8 mouse cellular contexts compared by ENCODE assay signal in the genomic region with DNA sequence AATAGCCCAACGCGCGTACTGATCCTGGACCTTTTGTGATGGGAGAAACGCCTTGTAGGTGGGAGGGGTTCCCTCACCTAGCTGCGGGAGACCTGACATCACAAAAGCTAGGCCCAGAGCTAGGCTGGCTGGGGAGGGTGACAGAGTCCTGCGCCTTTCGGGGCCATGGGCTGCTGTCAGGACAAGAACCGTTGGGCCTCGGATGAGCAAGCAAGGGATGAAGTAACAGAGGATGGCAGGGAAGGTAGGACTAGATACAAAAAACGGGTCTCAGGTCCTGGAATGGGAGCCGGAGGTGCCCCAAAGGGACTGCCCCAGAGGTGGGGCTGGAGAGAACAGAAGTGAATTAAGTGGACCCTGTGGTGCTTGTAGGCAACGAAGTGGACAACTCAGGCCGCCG. TPM values are rescaled to one million over a fixed set of nuclear protein-coding genes. Genes with fewer than 3 reads are reported as not detected.
DNase-seq lines count a peak whose midpoint lies in the region; ATAC-seq and TF ChIP-seq lines count a peak whose summit lies in the region.

A gene (plus strand): TSS at position 116 of the 400 bp plus-strand sequence.

- H3K4me3 ChIP-seq in lung, embryonic 15.5 days, result peak within 1 kb of the TSS; percentile 66
- H3K4me3 ChIP-seq in embryonic fibroblast, embryonic 13.5 days (ENCODE audit: insufficient read depth, low read length), result peak within 1 kb of the TSS; percentile 78
- H3K4me3 ChIP-seq in intestine, embryonic 14.5 days (ENCODE audit: low read depth, low read length), result peak within 1 kb of the TSS; percentile 94
- peak within 1 kb of the TSS; percentile 98 for H3K4me3 ChIP-seq in myocyte

- no peaks in the 10 kb centered on the region for H3K27me3 ChIP-seq in lung, embryonic 15.5 days
- H3K27me3 ChIP-seq in intestine, embryonic 14.5 days (replicated peaks; ENCODE audit: control insufficient read depth, insufficient read depth, low read length), result no peaks in the 10 kb centered on the region
- no peaks in the 10 kb centered on the region for H3K27me3 ChIP-seq in myocyte (ENCODE audit: control insufficient read depth, insufficient read depth, insufficient read length)

- no peaks in the 10 kb centered on the region for H3K9me3 ChIP-seq in lung, embryonic 15.5 days
- H3K9me3 ChIP-seq in intestine, embryonic 14.5 days (ENCODE audit: control insufficient read depth, low read length), result no peaks in the 10 kb centered on the region

- no peak for DNase-seq in lung, postnatal 25 days (ENCODE audit: low spot score)
- DNase-seq in intestine, embryonic 14.5 days (ENCODE audit: low spot score), result no peak
- DNase-seq in retina, postnatal 1 day, result no peak
- DNase-seq in frontal cortex, postnatal 36 days (ENCODE audit: low spot score in 2 of 2), result no peak
- DNase-seq in spleen, adult 12 weeks (ENCODE audit: low spot score), result no peak

- WGBS in lung, embryonic 15.5 days, result 62% methylated on average over 14 of the region's 14 CpGs
- WGBS in intestine, embryonic 14.5 days, result 62% methylated on average over 14 of the region's 14 CpGs

- peak within 1 kb of the TSS; percentile 84 for H3K4me2 ChIP-seq in lung, embryonic 15.5 days
- H3K4me2 ChIP-seq in intestine, embryonic 14.5 days (ENCODE audit: low read length), result peak within 1 kb of the TSS; percentile 38
- H3K4me2 ChIP-seq in myocyte (ENCODE audit: low read depth), result peak within 1 kb of the TSS; percentile 30

- H3K79me2 ChIP-seq in myocyte (ENCODE audit: control insufficient read depth, insufficient read depth), result peaks cover 46% of the 10 kb centered on the region

- no peak for TF ChIP-seq POLR2A in embryonic fibroblast, embryonic 13.5 days (IDR thresholded peaks at IDR 0.05; ENCODE audit: low read depth, low read length)
- no peak for TF ChIP-seq POLR2A in myocyte (IDR thresholded peaks at IDR 0.05; ENCODE audit: insufficient read length, low read depth)

- peak within 1 kb of the TSS; percentile 98 for H3K27ac ChIP-seq in lung, embryonic 15.5 days
- H3K27ac ChIP-seq in embryonic fibroblast, embryonic 13.5 days (ENCODE audit: insufficient read depth, low read length), result peak within 1 kb of the TSS; percentile 96
- H3K27ac ChIP-seq in intestine, embryonic 14.5 days (ENCODE audit: low read depth), result peak within 1 kb of the TSS; percentile 98

- H3K4me1 ChIP-seq in lung, embryonic 15.5 days, result peaks cover 29% of the 10 kb centered on the region
- peaks cover 6% of the 10 kb centered on the region; the same call in 1 of the 2 replicates for H3K4me1 ChIP-seq in embryonic fibroblast, embryonic 13.5 days (ENCODE audit: control insufficient read depth, insufficient read depth, low read length)
- H3K4me1 ChIP-seq in intestine, embryonic 14.5 days (replicated peaks; ENCODE audit: control insufficient read depth, insufficient read depth, low read length), result peaks cover 20% of the 10 kb centered on the region

- no peak for TF ChIP-seq CTCF in embryonic fibroblast, embryonic 13.5 days (IDR thresholded peaks at IDR 0.05; ENCODE audit: borderline replicate concordance, insufficient read depth, low read length)

- H3K9ac ChIP-seq in lung, embryonic 15.5 days, result peak within 1 kb of the TSS; percentile 77
- H3K9ac ChIP-seq in intestine, embryonic 14.5 days (ENCODE audit: low read length), result peak within 1 kb of the TSS; percentile 95

- peaks cover 62% of the 10 kb centered on the region for H3K36me3 ChIP-seq in lung, embryonic 15.5 days
- peaks cover 59% of the 10 kb centered on the region for H3K36me3 ChIP-seq in intestine, embryonic 14.5 days (ENCODE audit: control insufficient read depth, insufficient read depth, low read length)
- peaks cover 50% of the 10 kb centered on the region for H3K36me3 ChIP-seq in myocyte (ENCODE audit: control insufficient read depth, insufficient read depth)

- no peak for ATAC-seq in lung, embryonic 15.5 days (ENCODE audit: borderline replicate concordance, extremely low read depth, low FRiP score, low TSS enrichment)
- no peak for ATAC-seq in intestine, embryonic 14.5 days (replicated peaks; ENCODE audit: low FRiP score, low TSS enrichment, low read depth)

- peak within 1 kb of the TSS; percentile 33 for H3ac ChIP-seq in myocyte (ENCODE audit: control insufficient read depth, insufficient read length)

TF ChIP-seq in myocyte, 11 proteins besides CTCF, POLR2A, EP300 and RAD21:
- no peak for TF ChIP-seq MAX (IDR thresholded peaks at IDR 0.05; ENCODE audit: low read depth)
- no peak for TF ChIP-seq REST (IDR thresholded peaks at IDR 0.05; ENCODE audit: insufficient read depth, insufficient read length)
- no peak for TF ChIP-seq CEBPB (IDR thresholded peaks at IDR 0.05; ENCODE audit: insufficient read depth, poor library complexity, severe bottlenecking)
- no peak for TF ChIP-seq MYOG (IDR thresholded peaks at IDR 0.05; ENCODE audit: control insufficient read depth in 1 of 3, insufficient read depth in 1 of 3, insufficient read length in 2 of 3, low read depth in 2 of 3)
- no peak for TF ChIP-seq SRF (IDR thresholded peaks at IDR 0.05; ENCODE audit: control insufficient read depth, insufficient read length, low read depth)
- TF ChIP-seq USF1 (IDR thresholded peaks at IDR 0.05; ENCODE audit: low read depth), result no peak
- no peak for TF ChIP-seq POLR2AphosphoS2 (IDR thresholded peaks at IDR 0.05; ENCODE audit: insufficient read length, low read depth)
- no peak for TF ChIP-seq TCF3 (IDR thresholded peaks at IDR 0.05; ENCODE audit: insufficient read length, low read depth)
- no peak for TF ChIP-seq TCF12 (IDR thresholded peaks at IDR 0.05; ENCODE audit: insufficient read depth, poor library complexity, severe bottlenecking)
- TF ChIP-seq MYOD1 (IDR thresholded peaks at IDR 0.05; ENCODE audit: control insufficient read depth in 1 of 3, insufficient read length in 2 of 3, low read depth in 2 of 3), result no peak
- TF ChIP-seq E2F4 (IDR thresholded peaks at IDR 0.05; ENCODE audit: insufficient read depth), result no peak

RNA-seq across cellular contexts. Expression of the gene that starts here (rescaled TPM):
- 2.0 and 2.1 TPM in 2 replicates for polyA plus RNA-seq in lung, embryonic 15.5 days (2015; fragmentation: Nextera tagmentation; extraction: Ambion mirVana)
- polyA plus RNA-seq in embryonic fibroblast, embryonic 13.5 days (2011; ENCODE audit: insufficient read length, low read depth, missing spikeins), result not detected in 2 replicates
- 0.90 and 1.3 TPM in 2 replicates for polyA plus RNA-seq in intestine, embryonic 14.5 days (2014; fragmentation: Nextera tagmentation; extraction: Ambion mirVana)
- polyA plus RNA-seq in myocyte (2012; fragmentation: generic; extraction: Trizol), result 0.94 TPM

Comparison
In these comparisons a context has a peak if more than half of its experiments do, and no peak if none do; other contexts are left out.
1. H3K4me2 ChIP-seq: peak in every context shown above with its lines; median percentile 84 in lung, embryonic 15.5 days; 38 in intestine, embryonic 14.5 days; 30 in myocyte.